Mouse (Mus musculus): Measurements from ENCODE around the gene Elof1. TPM values are rescaled to one million over a fixed set of nuclear protein-coding genes. Genes with fewer than 3 reads are reported as not detected.
"Not testable (repeated sequence)": the region's sequence is repeated elsewhere in the genome, so short reads cannot be mapped to it uniquely, and the experiment has no call there.

Elof1 gene
- polyA plus RNA-seq, 1 experiment from 2014 or later = 265 TPM

DNA sequence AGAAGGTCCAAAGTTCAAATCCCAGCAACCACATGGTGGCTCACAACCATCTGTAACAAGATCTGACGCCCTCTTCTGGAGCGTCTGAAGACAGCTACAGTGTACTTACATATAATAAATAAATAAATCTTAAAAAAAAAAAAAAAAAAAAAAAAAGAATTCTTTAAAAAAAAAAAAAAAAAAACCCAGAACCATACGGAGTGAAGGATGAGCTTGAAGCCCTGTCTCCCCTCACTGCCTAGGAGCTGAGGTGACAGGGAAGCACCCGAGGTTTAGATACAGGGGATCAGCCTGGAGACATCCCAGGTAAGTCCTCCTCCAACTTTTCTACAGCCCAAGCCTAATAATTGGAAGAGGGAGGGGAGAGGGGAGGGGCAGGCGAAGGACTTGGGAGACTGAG, 41.2 kb downstream of the Elof1 start:
- not testable (repeated sequence) for DNase-seq (ENCODE audit: low spot score); H3K9me3 ChIP-seq (replicated peaks); H3K4me1 ChIP-seq; H3K27ac ChIP-seq (replicated peaks); H3K4me3 ChIP-seq; H3K27me3 ChIP-seq (ENCODE audit: low read depth, poor library complexity, severe bottlenecking)
- H3K36me3 ChIP-seq = peaks cover 58% of the 10 kb centered on the region
- 78% methylated on average over 5 of the region's 5 CpGs for WGBS

DNA sequence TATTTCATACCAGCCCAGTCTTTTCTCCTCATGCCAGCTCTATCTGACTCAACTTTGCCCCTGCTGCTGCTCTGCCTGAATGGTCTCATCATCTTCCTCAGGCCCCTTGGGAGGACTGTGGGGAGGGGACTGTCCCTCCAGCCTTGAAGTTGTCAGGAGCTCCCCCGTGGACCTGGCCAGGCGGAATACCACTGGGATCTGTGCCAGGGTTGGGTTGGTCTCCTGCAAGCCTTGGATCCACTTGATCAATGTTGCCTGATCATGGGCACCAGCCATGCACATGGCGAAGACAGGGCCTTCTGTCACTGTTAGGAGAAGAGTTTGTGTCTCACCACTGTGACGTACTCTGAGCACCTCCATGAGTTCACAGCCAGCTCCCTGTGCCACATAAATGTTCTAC, 44.7 kb downstream of the Elof1 start:
- no peaks in the 10 kb centered on the region for H3K27me3 ChIP-seq (ENCODE audit: low read depth, poor library complexity, severe bottlenecking)
- peaks cover 20% of the 10 kb centered on the region for H3K4me1 ChIP-seq
- H3K36me3 ChIP-seq = peaks cover 60% of the 10 kb centered on the region
- H3K9me3 ChIP-seq (replicated peaks) = no peaks in the 10 kb centered on the region
- H3K27ac ChIP-seq (replicated peaks) = no peak overlapping the region
- H3K4me3 ChIP-seq = no peak overlapping the region
- DNase-seq (ENCODE audit: low spot score) = no peak
- 92% methylated on average over 4 of the region's 4 CpGs for whole genome bisulfite sequencing

DNA sequence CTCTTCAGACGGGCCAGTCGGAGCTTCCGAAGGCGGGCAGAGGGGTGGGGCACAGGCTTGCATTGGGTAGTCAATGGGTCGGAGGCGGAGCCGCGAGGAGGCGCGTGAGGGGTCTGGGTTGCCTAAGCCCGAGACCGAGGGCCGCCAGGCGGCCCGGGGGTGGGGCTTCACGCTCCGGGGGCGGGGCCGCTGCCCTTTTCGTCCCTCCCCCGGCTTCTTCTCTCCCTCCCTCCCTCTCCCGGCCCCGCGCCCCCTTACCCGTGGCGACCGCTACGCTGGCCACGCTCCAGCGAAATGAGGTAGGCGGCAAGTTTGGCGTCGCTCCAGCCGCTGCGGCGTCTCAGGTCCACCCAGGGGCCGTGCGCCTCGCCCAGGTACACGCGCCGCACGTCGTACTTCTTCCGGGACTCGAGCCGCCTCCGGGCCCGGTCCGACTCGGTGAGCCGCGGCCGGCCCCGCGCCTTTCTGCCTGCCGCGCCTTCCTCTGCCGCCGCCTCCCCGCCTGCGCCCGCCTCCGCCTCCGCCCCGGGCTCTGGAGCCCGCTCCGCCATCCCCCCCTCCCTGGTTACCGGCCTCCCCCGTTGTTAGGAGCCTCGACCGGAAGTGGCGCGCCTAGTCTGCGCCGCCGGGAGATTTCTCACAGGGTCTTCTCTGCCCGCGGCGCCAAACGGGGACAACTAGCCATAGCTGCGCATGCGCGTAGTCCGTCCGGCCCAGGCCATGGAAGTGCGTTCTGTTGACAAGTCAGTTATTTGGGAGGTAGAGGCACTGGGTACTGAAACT, 46.0 kb downstream of the Elof1 start, which contains the start of the genes Gm49318 and Zfp653:
Gene Gm49318, minus strand, starts transcription at position 469 of the 783 bp plus-strand sequence.
Gene Zfp653, minus strand, starts transcription at position 586 of the 783 bp plus-strand sequence.
- peak within 1 kb of the TSS; percentile 83 for H3K4me3 ChIP-seq
- under 1% methylated on average over 87 of the region's 87 CpGs for WGBS
- H3K36me3 ChIP-seq = peaks cover 62% of the 10 kb centered on the region
- H3K27me3 ChIP-seq (ENCODE audit: low read depth, poor library complexity, severe bottlenecking) = no peaks in the 10 kb centered on the region
- H3K27ac ChIP-seq (replicated peaks) = peak within 1 kb of the TSS; percentile 99
- peaks cover 20% of the 10 kb centered on the region for H3K4me1 ChIP-seq
- no peaks in the 10 kb centered on the region for H3K9me3 ChIP-seq (replicated peaks)
- peak; percentile 96 for DNase-seq (ENCODE audit: low spot score)

DNA sequence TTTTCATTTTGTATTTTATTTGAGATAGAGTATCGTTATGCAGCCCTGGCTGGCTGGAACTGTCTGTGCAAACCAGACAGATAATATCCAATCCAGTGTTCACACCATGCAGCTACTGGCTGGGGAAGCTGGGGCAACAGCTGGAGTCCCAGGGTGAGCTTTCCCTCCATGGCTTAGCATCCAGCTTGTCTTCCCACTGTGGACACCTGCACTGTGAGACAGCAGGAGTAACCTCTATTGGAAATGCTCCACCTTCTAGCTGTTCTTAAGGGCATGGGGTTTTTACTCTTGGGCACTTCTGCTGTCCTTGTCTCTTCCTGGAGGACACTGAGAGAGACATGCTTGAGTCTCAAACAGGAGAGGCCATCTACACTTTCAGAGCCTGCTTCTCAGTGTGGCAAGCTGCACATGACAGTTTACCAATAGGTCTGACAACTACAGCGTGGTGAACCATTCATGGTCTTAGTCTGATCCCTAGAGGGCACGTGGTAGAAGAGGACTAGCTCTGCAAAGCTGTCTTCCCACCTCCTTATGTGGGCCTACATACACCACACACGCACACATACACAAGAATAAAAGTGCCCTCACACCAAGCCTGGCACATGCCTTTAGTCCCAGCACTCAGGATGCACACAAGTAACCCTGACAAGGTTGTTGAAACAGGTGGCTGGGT, 47.0 kb downstream of the Elof1 start:
- Histone ChIP-seq H3K4me1 (peaks cover 20% of the 10 kb centered on the region), H3K4me3 (peak overlapping the region; percentile 83), H3K36me3 (peaks cover 68% of the 10 kb centered on the region), H3K27ac (replicated peaks) (peak overlapping the region; percentile 99), H3K27me3 (ENCODE audit: low read depth, poor library complexity, severe bottlenecking) (no peaks in the 10 kb centered on the region), H3K9me3 (replicated peaks) (no peaks in the 10 kb centered on the region; the same call in 1 of the 2 replicates)
- 74% methylated on average over 4 of the region's 4 CpGs for WGBS
- DNase-seq (ENCODE audit: low spot score) = no peak

DNA sequence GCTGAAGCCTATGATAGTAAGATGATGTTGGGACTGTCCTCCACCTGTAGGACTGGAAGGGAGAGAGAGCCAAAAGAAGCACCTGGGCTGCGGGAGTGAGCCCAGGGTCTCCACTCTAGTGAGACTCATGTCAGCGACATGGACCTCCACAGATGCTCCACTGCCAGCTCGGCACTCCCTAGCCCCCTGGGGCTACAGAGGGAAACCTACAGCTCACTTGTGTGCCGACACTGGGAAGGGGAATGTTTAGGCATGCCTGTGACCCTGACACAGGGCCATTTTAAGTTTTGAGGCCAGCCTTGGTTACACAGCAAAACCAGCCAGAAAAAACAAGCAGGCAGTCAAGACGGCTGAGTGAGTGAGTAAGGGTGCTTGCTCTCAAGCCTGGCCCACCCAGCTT, 49.8 kb downstream of the Elof1 start:
- Histone ChIP-seq H3K36me3 (peaks cover 69% of the 10 kb centered on the region), H3K27ac (replicated peaks) (no peak overlapping the region), H3K27me3 (ENCODE audit: low read depth, poor library complexity, severe bottlenecking) (no peaks in the 10 kb centered on the region), H3K4me3 (no peak overlapping the region), H3K9me3 (replicated peaks) (no peaks in the 10 kb centered on the region; the same call in 1 of the 2 replicates), H3K4me1 (peaks cover 20% of the 10 kb centered on the region)
- 91% methylated on average over 5 of the region's 5 CpGs for WGBS
- no peak for DNase-seq (ENCODE audit: low spot score)

DNA sequence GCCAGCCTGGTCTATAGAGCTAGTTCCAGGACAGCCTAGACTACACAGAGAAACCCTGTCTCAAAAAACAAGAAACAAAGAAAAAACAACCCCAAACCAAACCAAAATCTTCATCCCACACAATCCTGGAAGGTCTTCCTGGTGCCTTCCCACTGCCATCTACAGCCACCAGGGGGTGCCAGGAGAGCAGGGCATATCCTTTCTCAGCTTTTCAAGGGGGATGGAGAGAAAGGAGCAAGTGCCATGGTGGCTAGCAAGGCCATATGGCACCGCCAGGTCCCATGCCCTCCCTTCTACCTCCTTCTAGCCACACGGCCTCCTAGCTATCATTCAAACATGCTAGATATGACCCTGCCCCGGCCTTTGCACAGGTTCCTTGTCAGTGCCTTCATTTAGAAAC, 50.5 kb downstream of the Elof1 start:
- H3K4me3 ChIP-seq = no peak overlapping the region
- H3K27me3 ChIP-seq (ENCODE audit: low read depth, poor library complexity, severe bottlenecking) = no peaks in the 10 kb centered on the region
- no peak overlapping the region for H3K27ac ChIP-seq (replicated peaks)
- H3K9me3 ChIP-seq (replicated peaks) = no peaks in the 10 kb centered on the region; the same call in 1 of the 2 replicates
- peaks cover 17% of the 10 kb centered on the region for H3K4me1 ChIP-seq
- WGBS = 79% methylated on average over 3 of the region's 3 CpGs
- peak; percentile 41 for DNase-seq (ENCODE audit: low spot score)
- peaks cover 76% of the 10 kb centered on the region for H3K36me3 ChIP-seq

DNA sequence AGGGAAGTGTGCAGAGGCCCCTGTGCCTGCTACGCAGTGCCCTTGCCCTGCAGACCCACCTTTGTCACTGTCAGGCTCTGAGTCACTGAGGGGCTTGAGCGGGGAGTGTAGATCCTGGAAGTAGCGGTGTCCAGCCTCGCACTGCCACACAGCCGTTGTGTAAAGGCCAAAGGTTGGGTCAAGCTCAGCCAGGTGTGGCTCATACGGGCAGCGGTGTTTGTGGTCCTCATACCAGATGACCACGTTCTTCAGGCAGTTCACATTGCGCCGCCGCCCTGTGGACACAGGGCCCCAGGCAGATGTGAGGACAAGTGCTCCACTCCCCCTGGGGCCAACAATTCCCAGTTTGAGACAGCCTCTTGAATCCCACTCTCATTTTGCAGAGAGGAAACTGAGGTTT, 51.3 kb downstream of the Elof1 start:
- WGBS = 96% methylated on average over 11 of the region's 11 CpGs
- DNase-seq (ENCODE audit: low spot score) = no peak
- H3K4me3 ChIP-seq = no peak overlapping the region
- H3K9me3 ChIP-seq (replicated peaks) = no peaks in the 10 kb centered on the region; the same call in 1 of the 2 replicates
- peaks cover 11% of the 10 kb centered on the region for H3K4me1 ChIP-seq
- H3K27ac ChIP-seq (replicated peaks) = no peak overlapping the region
- no peaks in the 10 kb centered on the region for H3K27me3 ChIP-seq (ENCODE audit: low read depth, poor library complexity, severe bottlenecking)
- H3K36me3 ChIP-seq = peaks cover 84% of the 10 kb centered on the region

DNA sequence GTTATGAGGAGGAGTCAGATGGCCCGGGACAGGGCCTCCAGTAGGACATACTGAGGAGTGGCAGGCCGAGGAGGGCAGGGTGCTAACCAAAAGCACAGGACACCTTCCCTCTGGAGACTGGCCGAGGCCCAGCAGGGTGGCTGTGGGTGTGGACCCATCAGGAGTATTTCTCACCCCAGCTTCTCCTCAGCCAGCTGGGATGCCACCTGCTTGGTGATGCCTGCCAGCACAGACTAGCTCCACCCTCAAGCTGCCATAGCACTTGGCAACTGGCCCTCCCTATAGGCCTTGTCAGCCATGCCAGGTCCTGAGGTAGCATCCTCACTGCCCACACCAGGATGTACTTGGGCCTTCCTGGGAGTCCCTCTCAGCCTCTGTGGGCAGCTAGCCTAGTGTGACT, 52.6 kb downstream of the Elof1 start:
- H3K36me3 ChIP-seq = peaks cover 96% of the 10 kb centered on the region

More for the DNA sequence above, 52.6 kb downstream of the Elof1 start:
- no peak overlapping the region for H3K4me3 ChIP-seq
- H3K4me1 ChIP-seq = no peaks in the 10 kb centered on the region
- 91% methylated on average over 3 of the region's 3 CpGs for WGBS
- H3K27ac ChIP-seq (replicated peaks) = no peak overlapping the region
- H3K27me3 ChIP-seq (ENCODE audit: low read depth, poor library complexity, severe bottlenecking) = no peaks in the 10 kb centered on the region
- H3K9me3 ChIP-seq (replicated peaks) = no peaks in the 10 kb centered on the region; the same call in 1 of the 2 replicates
- no peak for DNase-seq (ENCODE audit: low spot score)

Small RNA genes within 50 kb of the gene (microRNA-seq; reads per million reads assigned to microRNA genes)
- 0.90 reads per million for gene Mir7084

Other genes starting within 250 kb of the Elof1 start
- 8.3 and 9.7 TPM in 2 replicates for gene Rab3d, start 199.0 kb downstream of the Elof1 start, polyA plus RNA-seq (2016; fragmentation: Nextera tagmentation; extraction: Ambion mirVana)
- 4.2 and 4.6 TPM in 2 replicates for gene Ccdc159, start 189.7 kb downstream of the Elof1 start, polyA plus RNA-seq (2016; fragmentation: Nextera tagmentation; extraction: Ambion mirVana)
- gene Tmem205, start 189.6 kb downstream of the Elof1 start, polyA plus RNA-seq (2016; fragmentation: Nextera tagmentation; extraction: Ambion mirVana) = 39.0 and 39.2 TPM in 2 replicates
- 14.7 and 22.4 TPM in 2 replicates for gene Plppr2, start 180.1 kb downstream of the Elof1 start, polyA plus RNA-seq (2016; fragmentation: Nextera tagmentation; extraction: Ambion mirVana)
- 8.1 and 8.6 TPM in 2 replicates for gene Swsap1, start 161.4 kb downstream of the Elof1 start, polyA plus RNA-seq (2016; fragmentation: Nextera tagmentation; extraction: Ambion mirVana)
- gene Epor, start 153.7 kb downstream of the Elof1 start, polyA plus RNA-seq (2016; fragmentation: Nextera tagmentation; extraction: Ambion mirVana) = 8.9 and 10.2 TPM in 2 replicates
- 3.0 and 3.7 TPM in 2 replicates for gene Rgl3, start 127.7 kb downstream of the Elof1 start, polyA plus RNA-seq (2016; fragmentation: Nextera tagmentation; extraction: Ambion mirVana)
- 5.7 and 6.3 TPM in 2 replicates for gene Ccdc151, start 114.5 kb downstream of the Elof1 start, polyA plus RNA-seq (2016; fragmentation: Nextera tagmentation; extraction: Ambion mirVana)
- gene Prkcsh, start 114.4 kb downstream of the Elof1 start, polyA plus RNA-seq (2016; fragmentation: Nextera tagmentation; extraction: Ambion mirVana) = 108 and 112 TPM in 2 replicates
- 16.7 and 26.8 TPM in 2 replicates for gene Elavl3, start 65.1 kb downstream of the Elof1 start, polyA plus RNA-seq (2016; fragmentation: Nextera tagmentation; extraction: Ambion mirVana)
- gene Gm49318, start 45.9 kb downstream of the Elof1 start, polyA plus RNA-seq (2016; fragmentation: Nextera tagmentation; extraction: Ambion mirVana) = not detected in 2 replicates
- gene Zfp653, start 45.8 kb downstream of the Elof1 start, polyA plus RNA-seq (2016; fragmentation: Nextera tagmentation; extraction: Ambion mirVana) = 11.7 and 12.6 TPM in 2 replicates
- gene Ecsit, start 31.7 kb downstream of the Elof1 start, polyA plus RNA-seq (2016; fragmentation: Nextera tagmentation; extraction: Ambion mirVana) = 41.1 and 44.1 TPM in 2 replicates
- gene Cnn1, start 18.0 kb downstream of the Elof1 start, polyA plus RNA-seq (2016; fragmentation: Nextera tagmentation; extraction: Ambion mirVana) = 1.0 and 3.0 TPM in 2 replicates
- gene Acp5, start 18.5 kb upstream of the Elof1 start, polyA plus RNA-seq (2016; fragmentation: Nextera tagmentation; extraction: Ambion mirVana) = 20.2 and 20.9 TPM in 2 replicates
- gene Pigyl, start 39.7 kb upstream of the Elof1 start, polyA plus RNA-seq (2016; fragmentation: Nextera tagmentation; extraction: Ambion mirVana) = 57.8 and 60.3 TPM in 2 replicates
- 0.25 TPM in 2 replicates for gene Zfp872, start 70.9 kb upstream of the Elof1 start, polyA plus RNA-seq (2016; fragmentation: Nextera tagmentation; extraction: Ambion mirVana)
- 10.4 and 11.6 TPM in 2 replicates for gene Zfp809, start 108.5 kb upstream of the Elof1 start, polyA plus RNA-seq (2016; fragmentation: Nextera tagmentation; extraction: Ambion mirVana)
- gene Zfp599, start 142.7 kb upstream of the Elof1 start, polyA plus RNA-seq (2016; fragmentation: Nextera tagmentation; extraction: Ambion mirVana) = 5.7 and 6.8 TPM in 2 replicates
- gene Zfp810, start 190.5 kb upstream of the Elof1 start, polyA plus RNA-seq (2016; fragmentation: Nextera tagmentation; extraction: Ambion mirVana) = 23.1 and 30.3 TPM in 2 replicates